Mouse (Mus musculus): ENCODE results near the gene Ap1m2. TPM values are rescaled to one million over a fixed set of nuclear protein-coding genes. Genes with fewer than 3 reads are reported as not detected.
"Not testable (repeated sequence)": the region's sequence is repeated elsewhere in the genome, so short reads cannot be mapped to it uniquely, and the experiment has no call there.

Ap1m2 gene
- polyA plus RNA-seq, 1 experiment, result not detected

GRCm38 (mm10) chr9:21275013-21275710 lies 37.0 kb downstream of the Ap1m2 start:
- WGBS, result 83% methylated on average over 7 of the region's 7 CpGs
- no peaks in the 10 kb centered on the region for H3K4me1 ChIP-seq (ENCODE audit: control insufficient read depth, insufficient read depth, low read length)
- no peak overlapping the region for H3K4me3 ChIP-seq (ENCODE audit: insufficient read depth, low read depth, low read length)
- H3K27ac ChIP-seq (ENCODE audit: insufficient read depth, low read depth, low read length), result no peak overlapping the region
- TF ChIP-seq CTCF (IDR thresholded peaks at IDR 0.05; ENCODE audit: insufficient read depth, low read depth, low read length), result no peak
- TF ChIP-seq POLR2A (IDR thresholded peaks at IDR 0.05; ENCODE audit: insufficient read depth, low read depth, low read length), result no peak

- Histone ChIP-seq H3K27ac (ENCODE audit: insufficient read depth, low read depth, low read length) (no peak overlapping the region), H3K4me1 (ENCODE audit: control insufficient read depth, insufficient read depth, low read length) (no peaks in the 10 kb centered on the region), H3K4me3 (ENCODE audit: insufficient read depth, low read depth, low read length) (no peak overlapping the region)
- no peak for TF ChIP-seq CTCF (IDR thresholded peaks at IDR 0.05; ENCODE audit: insufficient read depth, low read depth, low read length)
- TF ChIP-seq POLR2A (IDR thresholded peaks at IDR 0.05; ENCODE audit: insufficient read depth, low read depth, low read length), result no peak
- WGBS, result 85% methylated on average over 3 of the region's 3 CpGs
These were observed 37.8 kb downstream of the Ap1m2 start for GRCm38 (mm10) chr9:21274336-21274735.

GRCm38 (mm10) chr9:21273520-21274228 lies 38.5 kb downstream of the Ap1m2 start:
- WGBS, result 83% methylated on average over 7 of the region's 7 CpGs
- TF ChIP-seq CTCF (IDR thresholded peaks at IDR 0.05; ENCODE audit: insufficient read depth, low read depth, low read length) (no peak), POLR2A (IDR thresholded peaks at IDR 0.05; ENCODE audit: insufficient read depth, low read depth, low read length) (no peak)
- Histone ChIP-seq H3K4me1 (ENCODE audit: control insufficient read depth, insufficient read depth, low read length) (no peaks in the 10 kb centered on the region), H3K4me3 (ENCODE audit: insufficient read depth, low read depth, low read length) (no peak overlapping the region), H3K27ac (ENCODE audit: insufficient read depth, low read depth, low read length) (no peak overlapping the region)

- 0 out of 2 replicates have a peak, but pooled peaks cover 4% of the 10 kb centered on the region for H3K4me1 ChIP-seq (ENCODE audit: control insufficient read depth, insufficient read depth, low read length)
- 83% methylated on average over 8 of the region's 8 CpGs for WGBS
These were observed 39.0 kb downstream of the Ap1m2 start for GRCm38 (mm10) chr9:21273094-21273493.

GRCm38 (mm10) chr9:21272391-21272790 lies 39.7 kb downstream of the Ap1m2 start:
- TF ChIP-seq CTCF (IDR thresholded peaks at IDR 0.05; ENCODE audit: insufficient read depth, low read depth, low read length) (no peak), POLR2A (IDR thresholded peaks at IDR 0.05; ENCODE audit: insufficient read depth, low read depth, low read length) (no peak)
- Histone ChIP-seq H3K4me1 (ENCODE audit: control insufficient read depth, insufficient read depth, low read length) (0 out of 2 replicates have a peak, but pooled peaks cover 5% of the 10 kb centered on the region), H3K27ac (ENCODE audit: insufficient read depth, low read depth, low read length) (no peak overlapping the region), H3K4me3 (ENCODE audit: insufficient read depth, low read depth, low read length) (no peak overlapping the region)
- WGBS, result 92% methylated on average over 9 of the region's 9 CpGs

More at GRCm38 (mm10) chr9:21273094-21273493, 39.0 kb downstream of the Ap1m2 start:
- Histone ChIP-seq H3K27ac (ENCODE audit: insufficient read depth, low read depth, low read length) (no peak overlapping the region), H3K4me3 (ENCODE audit: insufficient read depth, low read depth, low read length) (no peak overlapping the region)
- TF ChIP-seq CTCF (IDR thresholded peaks at IDR 0.05; ENCODE audit: insufficient read depth, low read depth, low read length) (no peak), POLR2A (IDR thresholded peaks at IDR 0.05; ENCODE audit: insufficient read depth, low read depth, low read length) (no peak)

- not testable (repeated sequence) for H3K4me3 ChIP-seq (ENCODE audit: insufficient read depth, low read depth, low read length); H3K27ac ChIP-seq (ENCODE audit: insufficient read depth, low read depth, low read length)
- 74% methylated on average over 5 of the region's 5 CpGs for WGBS
- peaks cover 12% of the 10 kb centered on the region for H3K4me1 ChIP-seq (ENCODE audit: control insufficient read depth, insufficient read depth, low read length)
These were observed 42.5 kb downstream of the Ap1m2 start for GRCm38 (mm10) chr9:21269590-21269989.

- Histone ChIP-seq H3K4me1 (ENCODE audit: control insufficient read depth, insufficient read depth, low read length) (peaks cover 16% of the 10 kb centered on the region), H3K4me3 (ENCODE audit: insufficient read depth, low read depth, low read length) (no peak overlapping the region), H3K27ac (ENCODE audit: insufficient read depth, low read depth, low read length) (no peak overlapping the region)
- no peak for TF ChIP-seq CTCF (IDR thresholded peaks at IDR 0.05; ENCODE audit: insufficient read depth, low read depth, low read length)
- TF ChIP-seq POLR2A (IDR thresholded peaks at IDR 0.05; ENCODE audit: insufficient read depth, low read depth, low read length), result no peak
- 93% methylated on average over 16 of the region's 16 CpGs for WGBS
These were observed 43.8 kb downstream of the Ap1m2 start for GRCm38 (mm10) chr9:21268305-21268704.

GRCm38 (mm10) chr9:21266889-21267288 lies 45.2 kb downstream of the Ap1m2 start:
- peaks cover 16% of the 10 kb centered on the region for H3K4me1 ChIP-seq (ENCODE audit: control insufficient read depth, insufficient read depth, low read length)
- no peak for TF ChIP-seq CTCF (IDR thresholded peaks at IDR 0.05; ENCODE audit: insufficient read depth, low read depth, low read length)
- no peak for TF ChIP-seq POLR2A (IDR thresholded peaks at IDR 0.05; ENCODE audit: insufficient read depth, low read depth, low read length)
- 92% methylated on average over 5 of the region's 5 CpGs for WGBS

GRCm38 (mm10) chr9:21265611-21266010 lies 46.5 kb downstream of the Ap1m2 start:
- Histone ChIP-seq H3K4me1 (ENCODE audit: control insufficient read depth, insufficient read depth, low read length) (peaks cover 16% of the 10 kb centered on the region), H3K4me3 (ENCODE audit: insufficient read depth, low read depth, low read length) (peak overlapping the region; percentile 75), H3K27ac (ENCODE audit: insufficient read depth, low read depth, low read length) (no peak overlapping the region)
- 5% methylated on average over 11 of the region's 11 CpGs for WGBS
- no peak for TF ChIP-seq CTCF (IDR thresholded peaks at IDR 0.05; ENCODE audit: insufficient read depth, low read depth, low read length)
- TF ChIP-seq POLR2A (IDR thresholded peaks at IDR 0.05; ENCODE audit: insufficient read depth, low read depth, low read length), result no peak

More at GRCm38 (mm10) chr9:21266889-21267288, 45.2 kb downstream of the Ap1m2 start:
- Histone ChIP-seq H3K4me3 (ENCODE audit: insufficient read depth, low read depth, low read length) (no peak overlapping the region), H3K27ac (ENCODE audit: insufficient read depth, low read depth, low read length) (no peak overlapping the region)

Data from olfactory bulb, adult 2 months (tissue).